Comparison of ENCODE assay signal across 21 mouse cellular contexts in the genomic region with DNA sequence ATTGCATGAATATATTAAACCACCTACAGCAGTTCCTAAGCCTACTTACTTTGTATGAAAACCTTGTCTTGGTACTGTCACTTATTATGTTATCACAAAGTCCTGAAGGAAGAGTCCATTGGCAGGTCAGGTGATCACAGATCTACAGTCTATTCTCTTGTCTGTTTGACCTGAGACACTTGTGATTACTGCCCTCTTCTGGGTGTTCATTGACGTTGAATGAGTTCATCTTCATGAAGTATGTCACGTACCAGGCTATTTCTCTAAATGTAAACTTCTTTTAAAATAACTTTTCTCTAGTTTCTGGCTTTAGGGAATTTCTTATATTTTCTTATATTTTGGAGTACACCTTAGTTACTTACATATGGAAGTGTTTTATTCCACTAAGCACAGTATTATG.
A peak's percentile ranks its signal among the peaks of the same experiment; 100 is the strongest.
DNase-seq lines count a peak whose midpoint lies in the region; ATAC-seq and TF ChIP-seq lines count a peak whose summit lies in the region.
"Had no signal": no experiment of that assay in that cellular context is flagged by ENCODE, and none has a peak within 500 bp of the region (broad histone marks: within the 10 kb centered on the region; RNA-seq: fewer than 3 reads in every experiment).

No protein-coding gene starts in this region.

- H3K4me1 ChIP-seq in kidney, adult 2 months (ENCODE audit: control insufficient read depth, insufficient read depth, low read length): no peaks in the 10 kb centered on the region
- H3K4me1 ChIP-seq: embryonic facial prominence, embryonic 12.5 days; heart, embryonic 10.5 days; limb, embryonic 13.5 days; liver, embryonic 13.5 days; lung, embryonic 15.5 days had no signal

- no peak overlapping the region for H3K4me3 ChIP-seq in kidney, adult 2 months (ENCODE audit: insufficient read depth, low read depth, low read length)
- H3K4me3 ChIP-seq: embryonic facial prominence, embryonic 12.5 days; heart, embryonic 10.5 days; limb, embryonic 13.5 days; liver, embryonic 13.5 days; lung, embryonic 15.5 days had no signal

- TF ChIP-seq CTCF in kidney, adult 2 months (conservative IDR thresholded peaks at IDR 0.05; ENCODE audit: insufficient read depth, insufficient read length, low read depth, low read length): no peak

- ATAC-seq in CD4-positive, CD25-positive, alpha-beta regulatory T cell, adult 4 months: no peak
- ATAC-seq: forebrain, embryonic 14.5 days; inflammation-experienced regulatory T-cells, adult 6 months; Patski had no signal

- DNase-seq in embryo, embryonic 10 days (ENCODE audit: low spot score): peak; percentile 6
- DNase-seq in embryo, embryonic 9.5 days (ENCODE audit: extremely low spot score): no peak
- peak; percentile 5 for DNase-seq in kidney, adult 2 months
- DNase-seq in kidney, postnatal 4 days: no peak
- DNase-seq in retina, postnatal 1 day: peak; percentile 7
- no peak for DNase-seq in retina, embryonic 14.5 days (ENCODE audit: low spot score)
- DNase-seq in ovary, postnatal 14 days (ENCODE audit: low spot score): no peak
- DNase-seq: B cell, adult 2 months; cerebellum, adult 9-11 months; gastrocnemius, postnatal 36 days; liver, embryonic 13.5 days; lung, postnatal 4 days; right cerebral cortex, adult 18-20 months had no signal

- H3K36me3 ChIP-seq in kidney, adult 2 months (ENCODE audit: control insufficient read depth, insufficient read depth, low read length): no peaks in the 10 kb centered on the region
- H3K36me3 ChIP-seq: embryonic facial prominence, embryonic 12.5 days; heart, embryonic 10.5 days; limb, embryonic 13.5 days; liver, embryonic 13.5 days; lung, embryonic 15.5 days had no signal

- TF ChIP-seq POLR2A in kidney, adult 2 months (IDR thresholded peaks at IDR 0.05; ENCODE audit: low read depth, low read length): no peak

- no peaks in the 10 kb centered on the region for H3K27me3 ChIP-seq in kidney, adult 2 months (replicated peaks; ENCODE audit: control insufficient read depth, insufficient read depth, low read length)
- H3K27me3 ChIP-seq: embryonic facial prominence, embryonic 12.5 days; limb, embryonic 13.5 days; liver, embryonic 13.5 days; lung, embryonic 15.5 days; Patski had no signal

- 68% methylated on average over 2 of the region's 2 CpGs for WGBS in kidney, adult 2 months

- H3K27ac ChIP-seq in kidney, adult 2 months (ENCODE audit: insufficient read depth, low read depth, low read length): no peak overlapping the region
- H3K27ac ChIP-seq: embryonic facial prominence, embryonic 12.5 days; heart, embryonic 10.5 days; limb, embryonic 13.5 days; liver, embryonic 13.5 days; lung, embryonic 15.5 days had no signal

Comparison
In these comparisons a context has a peak if more than half of its experiments do, and no peak if none do; other contexts are left out.
1. DNase-seq: peak in embryo, embryonic 10 days (single experiment), kidney, adult 2 months (single experiment) and retina, postnatal 1 day (single experiment); none in embryo, embryonic 9.5 days (single experiment), kidney, postnatal 4 days (0 of 2), retina, embryonic 14.5 days (single experiment) and ovary, postnatal 14 days (single experiment).